Mouse (Mus musculus) brain, embryonic 14.5 days (tissue): ENCODE results near the gene Col23a1.
"Not testable (repeated sequence)": the region's sequence is repeated elsewhere in the genome, so short reads cannot be mapped to it uniquely, and the experiment has no call there.

ENCODE experiments used
- CTCF ChIP-seq: fragments of 200-500 bp; IDR thresholded peaks from 2 replicates; pipeline ENCODE4 v1.5.1; 2012; ENCODE audit warnings: inconsistent platforms, mild to moderate bottlenecking, moderate library complexity, borderline replicate concordance; ENCODE audit not compliant: insufficient read depth, insufficient read length; ENCODE audit errors: extremely low read depth
- POLR2A ChIP-seq: fragments of 200-500 bp; IDR thresholded peaks from 2 replicates; pipeline ENCODE4 v1.6.1; 2012; ENCODE audit warnings: mild to moderate bottlenecking, inconsistent platforms, borderline replicate concordance; ENCODE audit not compliant: poor library complexity, insufficient read depth, insufficient read length, severe bottlenecking; ENCODE audit errors: extremely low read depth

GRCm38 (mm10) chr11:51616113-51616512 lies 326.4 kb downstream of the Col23a1 start:
- not testable (repeated sequence) for TF ChIP-seq CTCF, POLR2A
